Mouse (Mus musculus): ENCODE results near the gene Cyp4v3.

- TF ChIP-seq POLR2A (IDR thresholded peaks at IDR 0.05; ENCODE audit: low read depth, low read length) (no peak; the same call in none of the 2 replicates), CTCF (IDR thresholded peaks at IDR 0.05; ENCODE audit: borderline replicate concordance, insufficient read depth, low read length) (no peak)
Measured at GRCm38 (mm10) chr8:45333493-45333892, 477 bp upstream of the Cyp4v3 start.
